Mouse (Mus musculus) G1E (cell line): ENCODE measurements around the gene AW549877.

ENCODE experiments used
- CTCF ChIP-seq: IDR thresholded peaks from 2 replicates; pipeline ENCODE4 v1.5.1; 2012; ENCODE audit warnings: low read depth, low read length, inconsistent platforms, mixed read lengths
- TAL1 ChIP-seq: conservative IDR thresholded peaks from 2 replicates; pipeline ENCODE4 v1.6.1; 2012; ENCODE audit warnings: low read depth, low read length, inconsistent platforms, mixed read lengths

- TF ChIP-seq CTCF (no peak), TAL1 (no peak)
Observed at GRCm38 (mm10) chr15:3969743-3970142, 25.8 kb downstream of the AW549877 start.
